Mouse (Mus musculus) forebrain, embryonic 16.5 days (tissue): ENCODE data around the gene Sfrp5. TPM values are rescaled to one million over a fixed set of nuclear protein-coding genes. Genes with fewer than 3 reads are reported as not detected.

Source experiments
- ATAC-seq: fragments of 200-750 bp; cut with Nextera tagmentation; 2 replicates; pipeline ENCODE4 v1.8.0; 2017; ENCODE audit warnings: mild to moderate bottlenecking, moderate library complexity
- H3K27ac ChIP-seq: fragments of 300-500 bp; sonication (generic); 2 replicates; pipeline ENCODE4 v1.5.1; 2014; ENCODE audit warnings: low read length, control low read depth
- H3K27me3 ChIP-seq: fragments of 300-500 bp; sonication (generic); replicated peaks from 2 replicates; pipeline ENCODE4 v1.6.1; 2014; ENCODE audit warnings: low read length; ENCODE audit not compliant: control insufficient read depth, insufficient read depth
- H3K36me3 ChIP-seq: fragments of 300-500 bp; sonication (generic); 2 replicates; pipeline ENCODE4 v1.6.1; 2014; ENCODE audit not compliant: control insufficient read depth, insufficient read depth
- H3K4me1 ChIP-seq: fragments of 300-500 bp; sonication (generic); replicated peaks from 2 replicates; pipeline ENCODE4 v1.6.1; 2014; ENCODE audit warnings: low read length; ENCODE audit not compliant: control insufficient read depth, insufficient read depth
- H3K4me2 ChIP-seq: fragments of 300-500 bp; sonication (generic); 2 replicates; pipeline ENCODE4 v1.6.1; 2014; ENCODE audit warnings: mild to moderate bottlenecking, low read length, control low read depth
- H3K4me3 ChIP-seq: fragments of 300-500 bp; sonication (generic); replicated peaks from 2 replicates; pipeline ENCODE4 v1.5.1; 2014; ENCODE audit warnings: mild to moderate bottlenecking, low read length, control low read depth
- H3K9ac ChIP-seq: fragments of 300-500 bp; sonication (generic); replicated peaks from 2 replicates; pipeline ENCODE4 v1.6.1; 2014; ENCODE audit warnings: low read depth, low read length, control low read depth
- H3K9me3 ChIP-seq: fragments of 300-500 bp; sonication (generic); 2 replicates; pipeline ENCODE4 v1.6.1; 2016; ENCODE audit warnings: low read length; ENCODE audit not compliant: control insufficient read depth
- WGBS: fragments of 180-500 bp; shearing (Covaris S2); extraction: QIAGEN DNeasy Blood & Tissue Kit; methylation state at CpG from one replicate; pipeline ENCODE4 v1.1.7; 2014; 5-methylcytosine and 5-hydroxymethylcytosine counted together
- polyA plus RNA-seq: library from polyadenylated mRNA; unstranded; fragments of >200 nt; fragmentation: Nextera tagmentation; extraction: Ambion mirVana; gene quantifications from 2 replicates; pipeline ENCODE4 v1.2.1, GENCODE M21; 2015

The Sfrp5 gene
- polyA plus RNA-seq, 1 experiment from 2014 or later: 1.2 TPM

DNA sequence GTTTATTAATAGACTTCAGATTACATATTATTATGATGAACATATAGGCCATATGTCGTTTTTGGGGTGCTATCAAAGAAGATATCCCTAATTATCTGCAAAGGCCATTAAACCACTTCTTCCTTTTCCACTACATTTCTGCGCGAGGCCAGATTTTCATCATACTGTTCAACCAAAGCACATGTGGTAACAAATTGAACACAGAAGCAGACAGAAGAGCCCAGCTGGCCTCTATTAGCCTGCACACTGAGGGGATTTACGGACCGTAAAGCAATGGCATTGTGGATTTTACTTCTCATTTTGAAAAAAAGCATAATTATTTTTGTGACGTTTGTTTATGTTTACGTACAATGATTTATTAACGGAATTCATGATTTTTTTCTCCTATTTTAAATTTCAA, 3.1 kb upstream of the Sfrp5 start:
- no peak overlapping the region for H3K4me3 ChIP-seq
- WGBS: 80% methylated on average over 8 of the region's 8 CpGs
- no peaks in the 10 kb centered on the region for H3K9me3 ChIP-seq
- H3K4me2 ChIP-seq: no peak overlapping the region
- no peak overlapping the region for H3K27ac ChIP-seq
- no peaks in the 10 kb centered on the region for H3K36me3 ChIP-seq
- H3K4me1 ChIP-seq: peaks cover 20% of the 10 kb centered on the region
- ATAC-seq: no peak
- peaks cover 38% of the 10 kb centered on the region for H3K27me3 ChIP-seq
- H3K9ac ChIP-seq: no peak overlapping the region

DNA sequence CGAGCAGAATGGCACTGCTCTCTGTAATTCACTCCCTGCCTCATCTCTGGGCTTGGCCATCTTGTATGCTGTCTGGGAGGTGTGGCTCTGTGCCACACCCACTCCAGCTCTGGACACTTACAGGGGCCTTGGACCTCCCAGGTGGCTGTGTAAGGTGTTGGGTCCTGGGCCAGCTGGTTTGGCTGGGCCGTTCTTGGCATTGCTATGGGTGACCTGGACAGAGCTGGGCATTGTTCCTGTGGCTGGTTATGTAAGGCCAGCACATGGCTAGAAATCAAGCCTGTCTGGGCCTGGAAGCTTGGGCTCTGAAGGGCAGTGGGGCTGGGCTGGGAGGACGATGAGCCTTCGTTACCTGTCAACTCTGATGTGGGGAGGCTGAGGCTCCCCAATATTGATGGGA, 2.3 kb upstream of the Sfrp5 start:
- H3K27me3 ChIP-seq: peaks cover 47% of the 10 kb centered on the region
- WGBS: 90% methylated on average over 4 of the region's 4 CpGs
- ATAC-seq: no peak

GRCm38 (mm10) chr19:42202467-42202866, 415 bp upstream of the Sfrp5 start:
- no peak overlapping the region for H3K4me3 ChIP-seq
- WGBS: 45% methylated on average over 8 of the region's 8 CpGs

More for the DNA sequence above, 2.3 kb upstream of the Sfrp5 start:
- Histone ChIP-seq H3K4me1 (peaks cover 16% of the 10 kb centered on the region), H3K4me3 (no peak overlapping the region), H3K9ac (no peak overlapping the region), H3K4me2 (no peak overlapping the region), H3K36me3 (no peaks in the 10 kb centered on the region), H3K27ac (no peak overlapping the region), H3K9me3 (no peaks in the 10 kb centered on the region)

DNA sequence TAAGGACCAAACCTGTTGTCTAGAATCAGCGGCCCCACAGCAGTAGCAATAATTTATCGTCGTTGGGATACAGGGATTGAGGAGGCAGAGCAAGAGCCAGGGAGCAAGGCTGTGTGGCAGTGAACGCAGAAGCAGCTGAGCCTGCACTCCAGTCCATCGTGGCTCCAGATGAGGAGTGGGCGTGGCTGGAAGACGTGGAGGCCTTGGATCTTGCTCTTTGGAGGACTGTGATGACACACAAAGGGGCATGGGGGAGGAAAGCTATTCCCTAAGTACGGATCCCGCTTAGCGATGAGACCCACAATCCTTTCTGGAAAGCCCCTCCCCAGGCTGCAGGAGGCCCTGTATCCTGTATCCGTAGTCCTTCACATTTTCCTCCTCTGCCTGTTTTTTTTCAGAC, 4.0 kb downstream of the Sfrp5 start:
- no peaks in the 10 kb centered on the region for H3K36me3 ChIP-seq
- H3K4me2 ChIP-seq: no peak overlapping the region
- H3K9me3 ChIP-seq: no peaks in the 10 kb centered on the region
- peaks cover 11% of the 10 kb centered on the region for H3K4me1 ChIP-seq
- 44% methylated on average over 11 of the region's 11 CpGs for WGBS
- H3K27ac ChIP-seq: no peak overlapping the region
- ATAC-seq: no peak
- H3K27me3 ChIP-seq: peaks cover 40% of the 10 kb centered on the region
- no peak overlapping the region for H3K4me3 ChIP-seq
- no peak overlapping the region for H3K9ac ChIP-seq

More at GRCm38 (mm10) chr19:42202467-42202866, 415 bp upstream of the Sfrp5 start:
- Histone ChIP-seq H3K4me1 (peaks cover 11% of the 10 kb centered on the region), H3K9ac (no peak overlapping the region), H3K4me2 (no peak overlapping the region), H3K27ac (no peak overlapping the region), H3K27me3 (peaks cover 49% of the 10 kb centered on the region), H3K9me3 (no peaks in the 10 kb centered on the region), H3K36me3 (no peaks in the 10 kb centered on the region)
- ATAC-seq: no peak

DNA sequence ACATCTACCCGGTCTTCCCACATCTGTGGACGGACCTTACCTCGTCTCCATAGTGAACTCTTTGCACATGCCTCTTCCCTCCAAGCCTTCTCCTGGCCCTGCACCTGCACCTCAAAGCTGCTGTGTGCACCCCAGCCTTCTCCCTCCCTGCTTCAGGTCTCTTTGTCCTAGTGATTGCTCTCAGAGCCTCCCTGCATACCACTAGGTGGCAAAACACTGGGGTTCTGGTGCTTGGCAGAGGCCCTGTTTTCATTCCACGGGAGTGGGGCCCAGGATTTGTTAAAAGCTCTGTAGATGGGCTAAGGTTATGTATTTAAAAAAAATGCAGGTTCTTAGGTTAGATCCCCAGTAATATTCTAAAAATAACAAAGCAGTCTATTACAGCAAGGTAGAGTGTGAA, 5.0 kb downstream of the Sfrp5 start:
- Histone ChIP-seq H3K9me3 (no peaks in the 10 kb centered on the region), H3K27ac (no peak overlapping the region), H3K9ac (no peak overlapping the region), H3K4me3 (no peak overlapping the region), H3K4me2 (no peak overlapping the region), H3K4me1 (peaks cover 8% of the 10 kb centered on the region), H3K27me3 (peaks cover 30% of the 10 kb centered on the region), H3K36me3 (peaks cover 2% of the 10 kb centered on the region; the same call in 1 of the 2 replicates)
- no peak for ATAC-seq
- 68% methylated on average over 4 of the region's 4 CpGs for WGBS

GRCm38 (mm10) chr19:42196378-42196777, 5.7 kb downstream of the Sfrp5 start:
- Histone ChIP-seq H3K4me3 (no peak overlapping the region), H3K36me3 (peaks cover 2% of the 10 kb centered on the region; the same call in 1 of the 2 replicates), H3K4me2 (no peak overlapping the region), H3K27ac (no peak overlapping the region), H3K9me3 (no peaks in the 10 kb centered on the region), H3K27me3 (peaks cover 24% of the 10 kb centered on the region), H3K4me1 (peaks cover 1% of the 10 kb centered on the region; the same call in 1 of the 2 replicates), H3K9ac (no peak overlapping the region)
- WGBS: 77% methylated on average over 4 of the region's 4 CpGs
- no peak for ATAC-seq

- Histone ChIP-seq H3K27me3 (no peaks in the 10 kb centered on the region), H3K36me3 (peaks cover 4% of the 10 kb centered on the region; the same call in 1 of the 2 replicates), H3K9ac (no peak overlapping the region), H3K4me2 (no peak overlapping the region), H3K4me1 (no peaks in the 10 kb centered on the region), H3K4me3 (no peak overlapping the region), H3K9me3 (no peaks in the 10 kb centered on the region), H3K27ac (no peak overlapping the region)
- WGBS: 39% methylated on average over 2 of the region's 2 CpGs
- ATAC-seq: peak; percentile 18; the same call in 1 of the 2 replicates
Measured at GRCm38 (mm10) chr19:42193311-42193710, 8.7 kb downstream of the Sfrp5 start.

GRCm38 (mm10) chr19:42190494-42190893, 11.6 kb downstream of the Sfrp5 start:
- Histone ChIP-seq H3K9me3 (no peaks in the 10 kb centered on the region), H3K4me2 (no peak overlapping the region), H3K27ac (no peak overlapping the region), H3K4me1 (no peaks in the 10 kb centered on the region), H3K9ac (no peak overlapping the region), H3K27me3 (no peaks in the 10 kb centered on the region), H3K36me3 (peaks cover 8% of the 10 kb centered on the region; the same call in 1 of the 2 replicates), H3K4me3 (no peak overlapping the region)
- WGBS: 18% methylated on average over 5 of the region's 5 CpGs
- no peak; the same call in 1 of the 2 replicates for ATAC-seq

GRCm38 (mm10) chr19:42189735-42190134, 12.3 kb downstream of the Sfrp5 start:
- no peaks in the 10 kb centered on the region for H3K4me1 ChIP-seq
- WGBS: 88% methylated on average over 4 of the region's 4 CpGs
- no peak for ATAC-seq

GRCm38 (mm10) chr19:42182673-42183072, 19.4 kb downstream of the Sfrp5 start:
- Histone ChIP-seq H3K4me1 (no peaks in the 10 kb centered on the region), H3K36me3 (peaks cover 11% of the 10 kb centered on the region; the same call in 1 of the 2 replicates), H3K4me3 (no peak overlapping the region), H3K4me2 (no peak overlapping the region), H3K27ac (no peak overlapping the region), H3K27me3 (no peaks in the 10 kb centered on the region), H3K9ac (no peak overlapping the region), H3K9me3 (no peaks in the 10 kb centered on the region)
- no peak for ATAC-seq
- 55% methylated on average over 6 of the region's 6 CpGs for WGBS

More at GRCm38 (mm10) chr19:42189735-42190134, 12.3 kb downstream of the Sfrp5 start:
- Histone ChIP-seq H3K9me3 (no peaks in the 10 kb centered on the region), H3K9ac (no peak overlapping the region), H3K36me3 (peaks cover 8% of the 10 kb centered on the region; the same call in 1 of the 2 replicates), H3K27ac (no peak overlapping the region), H3K4me3 (no peak overlapping the region), H3K27me3 (no peaks in the 10 kb centered on the region), H3K4me2 (no peak overlapping the region)
